Mouse (Mus musculus) kidney, adult 2 months (tissue): ENCODE data around the gene Rnf144b. TPM values are rescaled to one million over a fixed set of nuclear protein-coding genes. Genes with fewer than 3 reads are reported as not detected.

Experiments
- DNase-seq: peaks from one replicate; pipeline ENCODE4 v3.0.0; 2021
- H3K27ac ChIP-seq: fragments of 200-500 bp; 2 replicates; pipeline ENCODE4 v1.5.1; 2012; ENCODE audit warnings: low read depth, low read length, control low read depth, inconsistent platforms; ENCODE audit not compliant: insufficient read depth
- H3K27me3 ChIP-seq: fragments of 200-500 bp; replicated peaks from 2 replicates; pipeline ENCODE4 v1.6.1; 2012; ENCODE audit warnings: mild to moderate bottlenecking, moderate library complexity, low read length, inconsistent platforms; ENCODE audit not compliant: control insufficient read depth, insufficient read depth
- H3K36me3 ChIP-seq: fragments of 200-500 bp; 2 replicates; pipeline ENCODE4 v1.6.1; 2012; ENCODE audit warnings: mild to moderate bottlenecking, moderate library complexity, low read length, inconsistent platforms; ENCODE audit not compliant: control insufficient read depth, insufficient read depth
- H3K4me1 ChIP-seq: fragments of 200-500 bp; 2 replicates; pipeline ENCODE4 v1.6.1; 2011; ENCODE audit warnings: low read length; ENCODE audit not compliant: control insufficient read depth, insufficient read depth
- H3K4me3 ChIP-seq: fragments of 200-500 bp; 2 replicates; pipeline ENCODE4 v1.5.1; 2011; ENCODE audit warnings: mild to moderate bottlenecking, low read depth, low read length, control low read depth; ENCODE audit not compliant: insufficient read depth
- CTCF ChIP-seq: fragments of 200-500 bp; conservative IDR thresholded peaks from 2 replicates; pipeline ENCODE4 v1.5.1; 2011; ENCODE audit warnings: low read depth, mild to moderate bottlenecking, control low read depth, low read length, moderate library complexity, mixed read lengths; ENCODE audit not compliant: insufficient read depth, insufficient read length
- POLR2A ChIP-seq: fragments of 200-500 bp; IDR thresholded peaks from one replicate; pipeline ENCODE4 v1.6.1; 2011; ENCODE audit warnings: low read depth, low read length, control low read depth
- WGBS: fragments of 180-500 bp; shearing (Covaris S2); methylation state at CpG from one replicate; pipeline ENCODE4 v1.1.7; 2018; 5-methylcytosine and 5-hydroxymethylcytosine counted together
- polyA plus RNA-seq: library from polyadenylated mRNA; depleted of rRNA; stranded (reverse); fragments of >200 nt; gene quantifications from 2 replicates; pipeline ENCODE4 v1.2.3, GENCODE M21; 2012

The Rnf144b gene
- polyA plus RNA-seq, 1 experiment: 3.1 TPM

GRCm38 (mm10) chr13:47093791-47094190, 28.7 kb upstream of the Rnf144b start:
- TF ChIP-seq POLR2A (no peak), CTCF (no peak)
- Histone ChIP-seq H3K36me3 (no peaks in the 10 kb centered on the region; the same call in none of the 2 replicates), H3K4me3 (no peak overlapping the region), H3K27ac (no peak overlapping the region), H3K27me3 (no peaks in the 10 kb centered on the region), H3K4me1 (no peaks in the 10 kb centered on the region)
- DNase-seq: no peak
- WGBS: 86% methylated on average over 2 of the region's 2 CpGs

- TF ChIP-seq POLR2A (no peak), CTCF (no peak)
- 90% methylated on average over 2 of the region's 2 CpGs for WGBS
- Histone ChIP-seq H3K4me1 (no peaks in the 10 kb centered on the region), H3K4me3 (no peak overlapping the region), H3K27ac (no peak overlapping the region), H3K27me3 (no peaks in the 10 kb centered on the region), H3K36me3 (peaks cover 2% of the 10 kb centered on the region; the same call in 1 of the 2 replicates)
- no peak for DNase-seq
Observed at GRCm38 (mm10) chr13:47096591-47096990, 25.9 kb upstream of the Rnf144b start.

GRCm38 (mm10) chr13:47099265-47099664, 23.2 kb upstream of the Rnf144b start:
- H3K4me1 ChIP-seq: no peaks in the 10 kb centered on the region
- 56% methylated on average over 7 of the region's 7 CpGs for WGBS
- no peak overlapping the region for H3K27ac ChIP-seq
- no peak overlapping the region for H3K4me3 ChIP-seq
- 0 out of 2 replicates have a peak, but pooled peaks cover 2% of the 10 kb centered on the region for H3K36me3 ChIP-seq
- H3K27me3 ChIP-seq: no peaks in the 10 kb centered on the region
- DNase-seq: no peak
- TF ChIP-seq CTCF: no peak
- no peak for TF ChIP-seq POLR2A

- no peaks in the 10 kb centered on the region for H3K27me3 ChIP-seq
- H3K4me3 ChIP-seq: no peak overlapping the region
- H3K36me3 ChIP-seq: 0 out of 2 replicates have a peak, but pooled peaks cover 2% of the 10 kb centered on the region
- H3K27ac ChIP-seq: no peak overlapping the region
- no peak for DNase-seq
- WGBS: 89% methylated on average over 2 of the region's 2 CpGs
- no peak for TF ChIP-seq CTCF
- no peak for TF ChIP-seq POLR2A
- H3K4me1 ChIP-seq: peaks cover 6% of the 10 kb centered on the region; the same call in 1 of the 2 replicates
Observed at GRCm38 (mm10) chr13:47100587-47100986, 21.9 kb upstream of the Rnf144b start.

- Histone ChIP-seq H3K4me3 (peak overlapping the region; percentile 15; the same call in 1 of the 2 replicates), H3K36me3 (0 out of 2 replicates have a peak, but pooled peaks cover under 1% of the 10 kb centered on the region), H3K4me1 (peaks cover 6% of the 10 kb centered on the region; the same call in 1 of the 2 replicates), H3K27ac (no peak overlapping the region; the same call in 1 of the 2 replicates), H3K27me3 (no peaks in the 10 kb centered on the region)
- WGBS: 33% methylated on average over 2 of the region's 2 CpGs
- TF ChIP-seq CTCF (no peak), POLR2A (no peak)
- peak; percentile 28 for DNase-seq
Observed at GRCm38 (mm10) chr13:47104146-47104545, 18.3 kb upstream of the Rnf144b start.

- H3K27ac ChIP-seq: peak overlapping the region; percentile 5; the same call in 1 of the 2 replicates
- peaks cover 6% of the 10 kb centered on the region; the same call in 1 of the 2 replicates for H3K4me1 ChIP-seq
- H3K27me3 ChIP-seq: no peaks in the 10 kb centered on the region
- TF ChIP-seq POLR2A: no peak
- 1% methylated on average over 25 of the region's 25 CpGs for WGBS
- H3K4me3 ChIP-seq: peak overlapping the region; percentile 89
- no peaks in the 10 kb centered on the region for H3K36me3 ChIP-seq
- DNase-seq: peak; percentile 28
Observed at GRCm38 (mm10) chr13:47104856-47105541, 17.5 kb upstream of the Rnf144b start.

GRCm38 (mm10) chr13:47105711-47106579, 16.5 kb upstream of the Rnf144b start, which contains the start of gene Dek:
TSS of gene Dek (minus strand) at chr13:47106201.
- H3K27me3 ChIP-seq: no peaks in the 10 kb centered on the region
- H3K4me3 ChIP-seq: peak within 1 kb of the TSS; percentile 89
- under 1% methylated on average over 129 of the region's 129 CpGs for WGBS
- peak within 1 kb of the TSS; percentile 72 for H3K27ac ChIP-seq
- H3K36me3 ChIP-seq: no peaks in the 10 kb centered on the region
- peak; percentile 12 for TF ChIP-seq POLR2A
- 0 out of 2 replicates have a peak, but pooled peaks have one; percentile 19 for TF ChIP-seq CTCF
- H3K4me1 ChIP-seq: peaks cover 6% of the 10 kb centered on the region; the same call in 1 of the 2 replicates
- peak; percentile 93 for DNase-seq
